Mouse (Mus musculus): ENCODE data around the gene Eri2. TPM values are rescaled to one million over a fixed set of nuclear protein-coding genes. Genes with fewer than 3 reads are reported as not detected.

Eri2 gene
- polyA plus RNA-seq (2011; ENCODE audit: insufficient read length, low read depth, missing spikeins), result 14.2 and 18.8 TPM in 2 replicates

GRCm38 (mm10) chr7:119793586-119794250, at the start of gene Eri2, which contains the start of gene Rexo5:
Gene Eri2, minus strand, starts transcription at chr7:119794058.
Gene Rexo5, plus strand, starts transcription at chr7:119794006.
- Histone ChIP-seq H3K27ac (ENCODE audit: insufficient read depth, low read length) (0 out of 2 replicates have a peak within 1 kb of the TSS, but pooled peaks have one; percentile 16), H3K4me1 (ENCODE audit: control insufficient read depth, insufficient read depth, low read length) (peaks cover 4% of the 10 kb centered on the region; the same call in 1 of the 2 replicates), H3K4me3 (ENCODE audit: insufficient read depth, low read length) (peak within 1 kb of the TSS; percentile 64)
- peak; percentile 80 for TF ChIP-seq POLR2A (IDR thresholded peaks at IDR 0.05; ENCODE audit: low read depth, low read length)
- no peak for TF ChIP-seq CTCF (IDR thresholded peaks at IDR 0.05; ENCODE audit: borderline replicate concordance, insufficient read depth, low read length)

DNA sequence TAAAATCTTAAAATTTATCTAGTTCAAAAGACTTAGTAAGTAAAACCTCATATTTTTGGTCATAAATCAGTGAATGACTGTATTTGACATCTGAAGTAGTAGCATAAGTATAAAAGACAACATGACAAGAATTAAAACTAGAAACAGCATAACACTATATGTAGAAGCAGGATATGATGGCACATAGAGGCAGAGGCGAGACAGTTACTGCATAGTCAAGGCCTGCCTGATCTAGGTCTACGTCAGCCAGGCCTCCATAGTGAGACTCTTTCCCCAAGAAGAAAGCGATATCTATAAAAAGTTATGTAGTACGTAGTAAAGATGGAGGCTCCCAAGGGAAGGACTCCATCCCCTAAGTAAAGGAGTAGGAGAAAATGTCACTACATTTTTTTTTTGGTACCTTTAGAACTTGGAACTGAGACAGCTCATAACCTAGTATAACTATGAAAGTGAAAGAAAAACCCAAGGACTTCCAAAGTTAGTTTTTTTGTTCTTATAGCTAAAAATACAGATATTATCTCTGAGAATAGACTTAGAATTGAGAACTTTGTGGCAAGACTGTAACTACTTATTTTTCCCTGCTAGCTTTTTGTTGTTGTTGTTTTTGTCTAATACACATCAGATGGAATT, 48.1 kb upstream of the Eri2 start:
- Histone ChIP-seq H3K4me3 (ENCODE audit: insufficient read depth, low read length) (no peak overlapping the region), H3K27ac (ENCODE audit: insufficient read depth, low read length) (no peak overlapping the region), H3K4me1 (ENCODE audit: control insufficient read depth, insufficient read depth, low read length) (no peaks in the 10 kb centered on the region)
- no peak for TF ChIP-seq POLR2A (IDR thresholded peaks at IDR 0.05; ENCODE audit: low read depth, low read length)
- TF ChIP-seq CTCF (IDR thresholded peaks at IDR 0.05; ENCODE audit: borderline replicate concordance, insufficient read depth, low read length), result no peak

GRCm38 (mm10) chr7:119835996-119836777, 42.3 kb upstream of the Eri2 start:
- no peak for TF ChIP-seq POLR2A (IDR thresholded peaks at IDR 0.05; ENCODE audit: low read depth, low read length)
- TF ChIP-seq CTCF (IDR thresholded peaks at IDR 0.05; ENCODE audit: borderline replicate concordance, insufficient read depth, low read length), result no peak

DNA sequence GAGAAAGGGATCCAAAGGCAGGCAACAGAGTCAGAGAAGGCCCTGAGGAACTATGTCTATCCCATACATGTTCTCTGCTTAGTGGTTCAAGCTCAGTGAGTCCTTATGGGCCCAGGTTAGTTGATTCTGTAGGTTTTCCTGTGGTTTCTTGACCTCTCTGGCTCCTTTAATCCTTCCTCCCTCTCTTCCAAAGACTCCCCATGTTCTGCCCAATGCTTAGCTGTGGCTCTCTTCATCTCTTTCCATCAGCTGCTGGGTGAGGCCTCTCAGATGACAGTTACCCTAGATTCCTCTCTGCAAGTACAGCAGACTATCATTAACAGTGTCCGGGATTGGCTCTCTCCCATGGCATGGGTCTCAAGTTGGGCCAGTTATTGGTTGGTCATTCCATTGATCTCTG, 41.5 kb upstream of the Eri2 start:
- TF ChIP-seq POLR2A (IDR thresholded peaks at IDR 0.05; ENCODE audit: low read depth, low read length) (no peak), CTCF (IDR thresholded peaks at IDR 0.05; ENCODE audit: borderline replicate concordance, insufficient read depth, low read length) (no peak)
- Histone ChIP-seq H3K4me3 (ENCODE audit: insufficient read depth, low read length) (no peak overlapping the region), H3K27ac (ENCODE audit: insufficient read depth, low read length) (no peak overlapping the region), H3K4me1 (ENCODE audit: control insufficient read depth, insufficient read depth, low read length) (no peaks in the 10 kb centered on the region)

More at GRCm38 (mm10) chr7:119835996-119836777, 42.3 kb upstream of the Eri2 start:
- H3K4me3 ChIP-seq (ENCODE audit: insufficient read depth, low read length), result no peak overlapping the region
- H3K27ac ChIP-seq (ENCODE audit: insufficient read depth, low read length), result no peak overlapping the region
- H3K4me1 ChIP-seq (ENCODE audit: control insufficient read depth, insufficient read depth, low read length), result no peaks in the 10 kb centered on the region

- Histone ChIP-seq H3K4me1 (ENCODE audit: control insufficient read depth, insufficient read depth, low read length) (no peaks in the 10 kb centered on the region), H3K27ac (ENCODE audit: insufficient read depth, low read length) (no peak overlapping the region), H3K4me3 (ENCODE audit: insufficient read depth, low read length) (no peak overlapping the region)
- TF ChIP-seq CTCF (IDR thresholded peaks at IDR 0.05; ENCODE audit: borderline replicate concordance, insufficient read depth, low read length) (no peak), POLR2A (IDR thresholded peaks at IDR 0.05; ENCODE audit: low read depth, low read length) (no peak)
Observed at GRCm38 (mm10) chr7:119808723-119809122, 14.9 kb upstream of the Eri2 start.

DNA sequence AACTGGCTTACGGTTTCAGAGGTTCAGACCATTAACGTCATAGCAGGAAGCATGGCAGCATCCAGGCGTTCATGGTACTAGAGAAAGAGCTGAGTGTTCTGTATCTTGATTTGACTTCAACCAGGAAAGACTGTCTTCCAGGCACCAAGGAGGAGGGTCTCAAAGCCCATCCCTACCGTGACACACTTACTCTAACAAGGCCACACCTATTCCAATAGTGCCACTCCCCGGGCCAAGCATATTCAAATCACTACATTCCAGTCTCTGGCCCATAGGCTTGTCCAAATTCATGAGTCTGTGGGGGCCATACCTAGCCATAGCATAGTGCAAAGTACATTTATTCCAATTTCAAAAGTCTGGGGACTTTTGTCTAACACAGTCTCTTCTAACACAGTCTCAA, 13.5 kb upstream of the Eri2 start:
- no peak for TF ChIP-seq POLR2A (IDR thresholded peaks at IDR 0.05; ENCODE audit: low read depth, low read length)
- TF ChIP-seq CTCF (IDR thresholded peaks at IDR 0.05; ENCODE audit: borderline replicate concordance, insufficient read depth, low read length), result no peak
- no peak overlapping the region for H3K4me3 ChIP-seq (ENCODE audit: insufficient read depth, low read length)
- no peak overlapping the region for H3K27ac ChIP-seq (ENCODE audit: insufficient read depth, low read length)
- H3K4me1 ChIP-seq (ENCODE audit: control insufficient read depth, insufficient read depth, low read length), result no peaks in the 10 kb centered on the region

- Histone ChIP-seq H3K27ac (ENCODE audit: insufficient read depth, low read length) (no peak overlapping the region), H3K4me3 (ENCODE audit: insufficient read depth, low read length) (no peak overlapping the region), H3K4me1 (ENCODE audit: control insufficient read depth, insufficient read depth, low read length) (no peaks in the 10 kb centered on the region)
- TF ChIP-seq CTCF (IDR thresholded peaks at IDR 0.05; ENCODE audit: borderline replicate concordance, insufficient read depth, low read length) (no peak), POLR2A (IDR thresholded peaks at IDR 0.05; ENCODE audit: low read depth, low read length) (no peak)
Observed at GRCm38 (mm10) chr7:119800991-119801390, 7.1 kb upstream of the Eri2 start.

- Histone ChIP-seq H3K4me1 (ENCODE audit: control insufficient read depth, insufficient read depth, low read length) (no peaks in the 10 kb centered on the region), H3K27ac (ENCODE audit: insufficient read depth, low read length) (no peak overlapping the region), H3K4me3 (ENCODE audit: insufficient read depth, low read length) (no peak overlapping the region)
- no peak for TF ChIP-seq CTCF (IDR thresholded peaks at IDR 0.05; ENCODE audit: borderline replicate concordance, insufficient read depth, low read length)
- no peak for TF ChIP-seq POLR2A (IDR thresholded peaks at IDR 0.05; ENCODE audit: low read depth, low read length)
Observed at GRCm38 (mm10) chr7:119800488-119800887, 6.6 kb upstream of the Eri2 start.

DNA sequence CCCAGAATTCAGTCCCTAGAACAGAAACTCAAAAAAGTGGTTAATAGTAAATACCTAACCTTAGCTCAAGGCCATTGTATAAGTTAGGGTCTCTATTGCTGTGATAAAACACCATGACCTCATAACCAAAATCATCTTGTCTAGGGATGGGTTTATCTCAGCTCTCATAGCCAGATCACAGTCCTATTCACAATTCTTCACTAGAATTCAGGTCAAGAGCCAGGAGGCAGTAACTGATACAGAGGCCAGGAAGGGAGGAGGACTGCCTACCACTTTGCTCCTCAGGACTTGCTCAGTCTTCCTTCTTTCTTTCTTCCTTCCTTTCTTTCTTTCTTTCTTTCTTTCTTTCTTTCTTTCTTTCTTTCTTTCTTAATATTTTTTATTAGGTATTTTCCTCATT, 1.5 kb upstream of the Eri2 start:
- peaks cover 4% of the 10 kb centered on the region; the same call in 1 of the 2 replicates for H3K4me1 ChIP-seq (ENCODE audit: control insufficient read depth, insufficient read depth, low read length)
- TF ChIP-seq POLR2A (IDR thresholded peaks at IDR 0.05; ENCODE audit: low read depth, low read length), result no peak
- no peak for TF ChIP-seq CTCF (IDR thresholded peaks at IDR 0.05; ENCODE audit: borderline replicate concordance, insufficient read depth, low read length)
- H3K27ac ChIP-seq (ENCODE audit: insufficient read depth, low read length), result no peak overlapping the region
- peak overlapping the region; percentile 44 for H3K4me3 ChIP-seq (ENCODE audit: insufficient read depth, low read length)

Data from embryonic fibroblast, embryonic 13.5 days (primary cell).